Mouse (Mus musculus): ENCODE data around the gene Rimbp3.

Rimbp3 gene

GRCm38 (mm10) chr16:17255270-17255669 is 46.9 kb downstream of the Rimbp3 start:
- no peak for DNase-seq (ENCODE audit: low read depth, low spot score)

- no peak for DNase-seq (ENCODE audit: low read depth, low spot score)
Measured at GRCm38 (mm10) chr16:17257359-17257821, 49.0 kb downstream of the Rimbp3 start.

DNA sequence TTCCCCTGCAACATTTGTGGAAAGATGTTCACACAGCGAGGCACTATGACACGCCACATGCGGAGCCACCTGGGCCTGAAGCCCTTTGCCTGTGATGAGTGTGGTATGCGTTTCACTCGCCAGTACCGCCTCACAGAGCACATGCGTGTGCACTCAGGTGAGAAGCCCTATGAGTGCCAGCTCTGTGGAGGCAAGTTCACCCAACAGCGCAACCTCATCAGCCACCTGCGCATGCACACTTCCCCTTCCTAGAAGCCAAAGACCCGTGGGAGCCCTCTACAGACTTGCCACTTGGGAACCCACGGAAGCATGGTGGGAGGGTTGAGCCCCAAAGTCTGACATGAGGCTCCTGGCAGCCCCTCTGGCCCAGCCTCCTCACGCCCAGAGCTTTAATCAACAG is 50.5 kb downstream of the Rimbp3 start:
- no peak for DNase-seq (ENCODE audit: low read depth, low spot score)

DNA sequence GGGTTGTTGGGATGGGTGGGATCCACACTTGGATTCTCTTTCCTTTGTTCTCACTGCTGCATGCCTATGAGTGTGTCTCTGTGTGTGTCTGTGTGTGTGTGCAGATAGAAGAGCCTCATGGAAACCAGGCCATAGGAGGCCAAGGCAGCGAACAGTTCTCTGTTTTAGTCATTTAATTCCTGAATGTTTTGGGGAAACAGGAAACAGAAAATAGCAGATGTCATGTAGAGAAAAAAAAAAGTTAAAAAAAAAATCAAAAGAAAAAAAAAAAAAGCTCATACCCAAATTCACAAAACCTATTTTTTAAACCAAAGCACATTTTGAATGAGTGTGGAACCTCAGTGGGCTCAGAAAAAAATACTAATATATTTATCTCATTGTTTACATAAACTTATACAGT is 52.9 kb downstream of the Rimbp3 start:
- DNase-seq (ENCODE audit: low read depth, low spot score) = no peak
